Mouse (Mus musculus): ENCODE results near the gene Ric1. TPM values are rescaled to one million over a fixed set of nuclear protein-coding genes. Genes with fewer than 3 reads are reported as not detected.

The Ric1 gene
- polyA plus RNA-seq, 1 experiment: 5.2 TPM

- Histone ChIP-seq H3K4me1 (ENCODE audit: control insufficient read depth, insufficient read depth, low read length) (peaks cover 7% of the 10 kb centered on the region), H3K4me3 (ENCODE audit: control insufficient read depth, low read depth, low read length) (no peak overlapping the region), H3K27ac (ENCODE audit: control insufficient read depth, insufficient read depth, low read depth, low read length) (no peak overlapping the region), H3K27me3 (ENCODE audit: control insufficient read depth, insufficient read depth, low read length) (no peaks in the 10 kb centered on the region), H3K36me3 (ENCODE audit: control insufficient read depth, insufficient read depth, low read length) (no peaks in the 10 kb centered on the region)
- no peak for TF ChIP-seq CTCF (IDR thresholded peaks at IDR 0.05; ENCODE audit: control insufficient read depth, insufficient read depth, insufficient replicate concordance, low read depth, low read length)
Measured at GRCm38 (mm10) chr19:29526837-29527236, 4.8 kb downstream of the Ric1 start.

DNA sequence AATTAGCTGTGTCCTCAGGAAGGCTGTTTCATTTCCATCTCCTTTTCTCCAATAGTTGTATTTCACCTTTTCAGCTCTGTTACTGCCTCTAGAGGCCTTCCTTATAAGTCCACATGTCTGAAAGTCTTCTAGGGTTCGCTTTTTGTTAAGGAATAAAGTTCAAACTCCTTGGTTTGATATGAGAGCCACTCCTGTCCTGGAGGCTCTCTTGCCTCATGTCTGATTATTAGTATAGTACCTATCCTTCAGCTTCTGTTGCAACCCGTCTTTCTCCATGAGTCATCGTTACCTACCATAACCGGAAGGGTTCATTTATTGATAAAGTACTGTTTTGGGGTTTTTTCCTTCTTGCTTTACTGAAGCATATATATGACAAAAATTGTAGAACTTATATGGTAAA lies 5.2 kb downstream of the Ric1 start:
- Histone ChIP-seq H3K4me3 (ENCODE audit: control insufficient read depth, low read depth, low read length) (no peak overlapping the region), H3K36me3 (ENCODE audit: control insufficient read depth, insufficient read depth, low read length) (no peaks in the 10 kb centered on the region), H3K27ac (ENCODE audit: control insufficient read depth, insufficient read depth, low read depth, low read length) (no peak overlapping the region), H3K4me1 (ENCODE audit: control insufficient read depth, insufficient read depth, low read length) (peaks cover 7% of the 10 kb centered on the region), H3K27me3 (ENCODE audit: control insufficient read depth, insufficient read depth, low read length) (no peaks in the 10 kb centered on the region)
- TF ChIP-seq POLR2A (IDR thresholded peaks at IDR 0.05; ENCODE audit: control insufficient read depth, low read depth, low read length): no peak
- TF ChIP-seq CTCF (IDR thresholded peaks at IDR 0.05; ENCODE audit: control insufficient read depth, insufficient read depth, insufficient replicate concordance, low read depth, low read length): no peak

DNA sequence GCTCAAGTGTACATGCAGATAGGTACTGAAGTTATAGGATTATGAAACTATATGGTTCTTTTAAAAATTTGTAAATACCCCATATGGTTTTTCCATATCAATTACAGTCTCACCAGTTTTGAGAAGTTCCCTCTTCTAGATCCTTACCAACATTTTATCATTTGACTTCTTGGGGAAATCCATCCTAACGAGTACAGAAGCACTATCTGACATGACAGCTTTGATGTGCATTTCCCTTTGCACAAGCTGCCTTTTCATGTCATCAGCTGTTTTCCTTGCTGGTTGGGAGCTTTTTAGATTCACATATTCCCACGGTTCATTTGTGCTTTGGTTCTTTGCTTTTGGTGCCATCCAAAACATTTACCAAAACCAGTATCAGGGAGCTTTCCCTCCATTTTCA lies 6.5 kb downstream of the Ric1 start:
- no peak for TF ChIP-seq POLR2A (IDR thresholded peaks at IDR 0.05; ENCODE audit: control insufficient read depth, low read depth, low read length)
- no peak for TF ChIP-seq CTCF (IDR thresholded peaks at IDR 0.05; ENCODE audit: control insufficient read depth, insufficient read depth, insufficient replicate concordance, low read depth, low read length)
- no peak overlapping the region for H3K4me3 ChIP-seq (ENCODE audit: control insufficient read depth, low read depth, low read length)
- H3K27me3 ChIP-seq (ENCODE audit: control insufficient read depth, insufficient read depth, low read length): no peaks in the 10 kb centered on the region
- peaks cover 2% of the 10 kb centered on the region; the same call in 1 of the 2 replicates for H3K4me1 ChIP-seq (ENCODE audit: control insufficient read depth, insufficient read depth, low read length)
- H3K27ac ChIP-seq (ENCODE audit: control insufficient read depth, insufficient read depth, low read depth, low read length): no peak overlapping the region
- H3K36me3 ChIP-seq (ENCODE audit: control insufficient read depth, insufficient read depth, low read length): no peaks in the 10 kb centered on the region

GRCm38 (mm10) chr19:29534030-29534429 lies 11.9 kb downstream of the Ric1 start:
- Histone ChIP-seq H3K36me3 (ENCODE audit: control insufficient read depth, insufficient read depth, low read length) (peaks cover 1% of the 10 kb centered on the region; the same call in 1 of the 2 replicates), H3K27ac (ENCODE audit: control insufficient read depth, insufficient read depth, low read depth, low read length) (no peak overlapping the region), H3K4me1 (ENCODE audit: control insufficient read depth, insufficient read depth, low read length) (no peaks in the 10 kb centered on the region), H3K4me3 (ENCODE audit: control insufficient read depth, low read depth, low read length) (no peak overlapping the region), H3K27me3 (ENCODE audit: control insufficient read depth, insufficient read depth, low read length) (no peaks in the 10 kb centered on the region)
- TF ChIP-seq POLR2A (IDR thresholded peaks at IDR 0.05; ENCODE audit: control insufficient read depth, low read depth, low read length) (no peak), CTCF (IDR thresholded peaks at IDR 0.05; ENCODE audit: control insufficient read depth, insufficient read depth, insufficient replicate concordance, low read depth, low read length) (no peak)

- H3K27me3 ChIP-seq (ENCODE audit: control insufficient read depth, insufficient read depth, low read length): no peaks in the 10 kb centered on the region
- no peaks in the 10 kb centered on the region for H3K36me3 ChIP-seq (ENCODE audit: control insufficient read depth, insufficient read depth, low read length)
- no peak overlapping the region for H3K4me3 ChIP-seq (ENCODE audit: control insufficient read depth, low read depth, low read length)
- H3K27ac ChIP-seq (ENCODE audit: control insufficient read depth, insufficient read depth, low read depth, low read length): no peak overlapping the region
- no peak for TF ChIP-seq POLR2A (IDR thresholded peaks at IDR 0.05; ENCODE audit: control insufficient read depth, low read depth, low read length)
- no peak for TF ChIP-seq CTCF (IDR thresholded peaks at IDR 0.05; ENCODE audit: control insufficient read depth, insufficient read depth, insufficient replicate concordance, low read depth, low read length)
- H3K4me1 ChIP-seq (ENCODE audit: control insufficient read depth, insufficient read depth, low read length): no peaks in the 10 kb centered on the region
Measured at GRCm38 (mm10) chr19:29542256-29542970, 20.3 kb downstream of the Ric1 start.

GRCm38 (mm10) chr19:29544026-29544425 lies 21.9 kb downstream of the Ric1 start:
- Histone ChIP-seq H3K36me3 (ENCODE audit: control insufficient read depth, insufficient read depth, low read length) (no peaks in the 10 kb centered on the region), H3K4me3 (ENCODE audit: control insufficient read depth, low read depth, low read length) (no peak overlapping the region), H3K27ac (ENCODE audit: control insufficient read depth, insufficient read depth, low read depth, low read length) (no peak overlapping the region), H3K4me1 (ENCODE audit: control insufficient read depth, insufficient read depth, low read length) (no peaks in the 10 kb centered on the region), H3K27me3 (ENCODE audit: control insufficient read depth, insufficient read depth, low read length) (no peaks in the 10 kb centered on the region)
- TF ChIP-seq POLR2A (IDR thresholded peaks at IDR 0.05; ENCODE audit: control insufficient read depth, low read depth, low read length) (no peak), CTCF (IDR thresholded peaks at IDR 0.05; ENCODE audit: control insufficient read depth, insufficient read depth, insufficient replicate concordance, low read depth, low read length) (no peak)

DNA sequence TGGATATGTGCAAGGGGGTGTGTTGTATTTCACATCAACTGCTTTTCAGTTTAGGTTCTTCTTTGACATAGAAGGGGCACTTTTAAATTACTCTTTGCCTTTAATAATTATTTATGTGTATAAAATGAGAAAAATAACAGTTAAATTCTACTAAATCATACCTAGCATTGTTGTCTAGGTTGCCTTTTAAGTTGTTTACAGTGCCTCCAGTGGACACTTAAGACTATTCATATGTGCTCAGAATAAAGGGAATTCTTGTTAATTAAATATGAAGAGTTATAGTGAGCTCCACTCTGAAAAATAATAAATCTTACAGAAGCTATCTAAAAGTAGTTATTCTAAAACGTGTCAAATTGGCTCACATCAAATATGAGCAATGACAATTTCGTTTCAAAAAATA lies 28.5 kb downstream of the Ric1 start:
- TF ChIP-seq CTCF (IDR thresholded peaks at IDR 0.05; ENCODE audit: control insufficient read depth, insufficient read depth, insufficient replicate concordance, low read depth, low read length) (no peak), POLR2A (IDR thresholded peaks at IDR 0.05; ENCODE audit: control insufficient read depth, low read depth, low read length) (no peak)
- H3K4me3 ChIP-seq (ENCODE audit: control insufficient read depth, low read depth, low read length): no peak overlapping the region
- H3K27ac ChIP-seq (ENCODE audit: control insufficient read depth, insufficient read depth, low read depth, low read length): no peak overlapping the region
- H3K4me1 ChIP-seq (ENCODE audit: control insufficient read depth, insufficient read depth, low read length): no peaks in the 10 kb centered on the region
- H3K36me3 ChIP-seq (ENCODE audit: control insufficient read depth, insufficient read depth, low read length): no peaks in the 10 kb centered on the region
- H3K27me3 ChIP-seq (ENCODE audit: control insufficient read depth, insufficient read depth, low read length): no peaks in the 10 kb centered on the region

All from testis, adult 2 months (tissue).